Mouse (Mus musculus) mesoderm, embryonic 11.5 days (tissue): ENCODE data around the gene Mbd3.
A peak's percentile ranks its signal among the peaks of the same experiment; 100 is the strongest.

Source experiments
- DNase-seq: peaks from one replicate; pipeline ENCODE4 v3.0.0-alpha.2; 2012; ENCODE audit warnings: low read depth, low spot score

Mbd3 gene

DNA sequence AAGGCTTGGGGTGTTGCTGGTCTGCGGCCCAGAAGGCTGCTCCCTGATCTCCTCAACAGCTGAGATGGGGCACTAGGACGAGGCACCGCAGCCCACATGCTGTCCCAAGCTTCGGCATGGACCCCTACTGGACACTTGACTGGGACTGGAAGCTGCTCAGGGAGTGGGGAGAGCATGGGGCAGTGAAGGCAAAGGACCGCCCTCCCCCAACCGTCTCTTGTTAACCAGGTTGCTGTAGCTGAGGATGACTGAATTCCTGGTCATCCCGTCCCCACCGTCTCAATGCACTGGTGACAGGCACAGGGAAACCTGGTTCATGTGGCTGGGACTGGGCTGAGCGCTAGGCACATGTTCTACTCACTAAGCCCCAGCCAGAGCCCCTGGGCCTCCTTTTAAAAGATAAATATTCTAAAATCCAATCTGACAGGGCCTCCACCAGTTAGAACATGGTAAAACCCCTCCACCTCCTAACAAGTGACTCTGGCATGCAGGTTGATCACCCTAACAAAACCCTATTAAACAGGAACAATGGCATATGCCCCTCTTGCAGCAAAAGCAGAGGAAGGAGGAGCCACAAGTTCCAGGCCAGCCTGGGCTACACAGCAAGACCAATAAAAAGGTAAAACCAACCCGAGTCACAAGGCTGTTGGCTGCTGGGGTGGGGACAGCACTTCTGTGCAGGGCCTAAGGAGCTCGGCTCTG is 2.4 kb downstream of the Mbd3 start:
- DNase-seq = no peak

DNA sequence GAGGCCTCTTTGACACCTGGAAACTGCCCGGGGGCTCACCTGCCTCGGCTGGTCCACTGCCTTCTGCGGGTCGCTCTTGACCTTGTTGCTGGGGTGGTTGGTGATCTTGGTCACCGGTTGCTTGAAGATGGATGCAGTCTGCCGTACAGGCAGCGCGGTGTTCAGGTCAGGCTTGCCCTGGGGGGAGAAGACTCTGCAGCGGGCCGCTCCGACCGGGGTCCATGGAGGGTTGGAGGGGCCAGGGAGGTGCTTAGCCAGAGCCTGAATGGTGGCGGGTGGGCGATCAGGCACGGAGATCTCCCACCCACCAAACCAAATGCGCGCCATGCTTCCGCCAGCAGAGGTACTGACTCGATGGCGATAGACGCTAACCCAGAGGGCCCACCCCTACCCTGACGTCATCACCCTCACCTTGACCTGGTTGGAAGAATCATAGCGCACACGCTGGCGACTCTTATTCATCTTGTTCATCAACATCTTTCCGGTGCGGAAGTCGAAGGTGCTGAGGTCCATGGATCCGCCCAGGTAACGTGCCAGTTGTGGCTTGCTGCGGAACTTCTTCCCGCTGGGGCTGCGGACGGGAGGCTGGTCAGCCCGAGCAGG is 4.2 kb downstream of the Mbd3 start:
- no peak for DNase-seq

DNA sequence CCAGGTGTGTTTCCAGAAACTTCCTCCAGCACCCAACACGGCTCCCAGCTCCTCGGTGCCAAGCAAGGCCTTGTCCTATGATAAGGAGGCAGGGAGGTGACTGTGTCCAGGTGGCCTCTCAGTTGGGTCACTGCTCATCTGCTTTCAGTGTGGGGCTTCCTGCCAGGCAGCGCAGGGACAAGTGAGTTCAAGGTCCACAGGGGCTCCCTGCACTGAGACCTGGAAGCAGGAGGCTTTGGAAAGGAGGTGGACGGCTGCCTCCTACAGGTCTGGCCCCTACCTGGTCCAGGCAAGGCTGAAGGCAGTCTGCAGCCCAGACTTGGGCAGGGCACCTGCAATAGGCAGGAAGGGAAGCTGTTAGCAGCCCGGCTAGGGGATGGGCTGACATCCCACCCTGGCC is 6.7 kb downstream of the Mbd3 start:
- no peak for DNase-seq

DNA sequence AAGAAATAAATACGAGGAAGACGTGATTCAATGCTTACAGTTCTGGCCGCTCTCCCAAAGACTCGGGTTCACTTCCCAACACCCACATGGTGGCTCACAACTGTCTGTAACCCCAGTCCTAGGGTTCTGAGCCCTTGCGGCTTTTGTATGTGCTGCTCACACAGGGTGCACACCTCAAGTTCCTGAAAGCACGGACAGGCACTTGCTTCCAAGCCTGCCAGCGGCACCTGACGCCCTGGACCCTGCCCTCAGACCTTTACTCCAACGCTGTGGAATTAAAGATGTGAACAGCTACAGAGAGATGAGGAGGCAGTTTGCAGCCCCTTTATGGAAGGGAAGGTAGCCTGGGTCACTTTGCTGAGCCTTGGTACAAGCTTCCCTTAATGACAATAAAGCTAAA is 8.7 kb downstream of the Mbd3 start:
- no peak for DNase-seq

DNA sequence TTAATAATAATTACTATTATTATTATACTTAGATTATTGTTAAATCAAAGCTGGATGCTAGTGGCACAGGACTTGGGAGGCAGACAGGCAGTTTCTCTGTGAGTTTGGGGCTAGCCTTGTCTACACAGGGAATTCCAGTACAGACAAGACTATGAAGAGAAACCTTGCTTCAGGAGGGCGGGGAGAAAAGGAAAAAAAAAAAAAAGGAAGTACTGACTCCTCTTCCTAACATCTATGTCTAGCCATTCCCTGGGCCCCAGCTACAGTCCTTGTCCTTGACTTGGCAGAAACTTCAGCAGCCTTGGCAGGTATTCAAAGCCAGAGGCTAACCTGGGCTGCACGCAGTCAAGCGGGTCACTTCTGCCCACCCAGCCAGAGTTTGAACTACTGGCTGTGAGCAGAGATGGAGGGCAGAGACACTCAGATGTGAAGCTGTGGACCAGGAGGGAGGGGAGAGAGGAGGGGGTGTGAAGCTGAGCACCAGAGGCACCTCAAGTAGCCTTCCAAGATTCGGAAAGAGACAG is 10.1 kb downstream of the Mbd3 start:
- no peak for DNase-seq

DNA sequence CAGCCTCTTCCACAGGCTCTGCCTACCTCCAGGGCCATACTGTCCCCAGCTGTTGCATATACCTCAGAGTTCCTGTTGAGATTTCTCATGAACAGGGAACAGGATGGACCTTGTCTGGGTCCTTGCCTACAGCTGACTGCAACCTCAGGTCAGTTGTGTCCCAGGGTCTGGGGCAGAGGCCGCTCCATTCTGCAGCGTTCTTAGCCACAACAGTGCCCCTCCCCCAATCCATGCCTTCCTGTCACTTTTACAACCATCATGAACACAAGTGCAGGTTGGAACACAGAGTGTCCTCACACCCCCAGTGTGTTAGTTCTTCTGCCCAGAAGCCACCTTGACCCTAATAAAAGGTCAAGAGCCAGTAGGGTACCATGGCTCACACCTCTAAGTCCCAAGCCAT is 10.6 kb downstream of the Mbd3 start:
- no peak for DNase-seq

DNA sequence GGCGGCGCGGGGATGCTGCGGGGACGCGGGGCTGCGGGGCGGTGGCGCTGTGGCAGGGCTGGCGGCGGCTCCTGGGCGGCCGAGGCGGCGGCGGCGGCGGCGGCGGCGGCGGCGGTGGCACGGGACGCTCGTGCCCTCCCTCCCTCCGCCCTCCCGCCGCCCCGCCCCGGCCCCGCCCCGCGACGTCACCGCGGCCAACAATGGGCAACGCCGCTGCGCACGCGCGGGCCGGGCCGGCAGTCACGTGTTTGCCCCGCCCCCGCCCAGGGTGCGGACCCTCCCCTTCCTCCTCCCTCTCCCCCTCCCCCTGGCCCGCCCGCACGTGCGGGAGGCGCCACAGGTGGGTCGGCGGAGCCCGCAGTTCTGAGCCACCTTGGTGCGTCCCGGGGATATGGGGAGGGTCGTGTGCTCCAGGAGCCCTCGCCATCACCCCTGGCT is 11.8 kb downstream of the Mbd3 start, which contains the start of gene Mex3d:
Mex3d (minus strand) TSS at position 138 of the 438 bp plus-strand sequence.
- peak; percentile 91 for DNase-seq

DNA sequence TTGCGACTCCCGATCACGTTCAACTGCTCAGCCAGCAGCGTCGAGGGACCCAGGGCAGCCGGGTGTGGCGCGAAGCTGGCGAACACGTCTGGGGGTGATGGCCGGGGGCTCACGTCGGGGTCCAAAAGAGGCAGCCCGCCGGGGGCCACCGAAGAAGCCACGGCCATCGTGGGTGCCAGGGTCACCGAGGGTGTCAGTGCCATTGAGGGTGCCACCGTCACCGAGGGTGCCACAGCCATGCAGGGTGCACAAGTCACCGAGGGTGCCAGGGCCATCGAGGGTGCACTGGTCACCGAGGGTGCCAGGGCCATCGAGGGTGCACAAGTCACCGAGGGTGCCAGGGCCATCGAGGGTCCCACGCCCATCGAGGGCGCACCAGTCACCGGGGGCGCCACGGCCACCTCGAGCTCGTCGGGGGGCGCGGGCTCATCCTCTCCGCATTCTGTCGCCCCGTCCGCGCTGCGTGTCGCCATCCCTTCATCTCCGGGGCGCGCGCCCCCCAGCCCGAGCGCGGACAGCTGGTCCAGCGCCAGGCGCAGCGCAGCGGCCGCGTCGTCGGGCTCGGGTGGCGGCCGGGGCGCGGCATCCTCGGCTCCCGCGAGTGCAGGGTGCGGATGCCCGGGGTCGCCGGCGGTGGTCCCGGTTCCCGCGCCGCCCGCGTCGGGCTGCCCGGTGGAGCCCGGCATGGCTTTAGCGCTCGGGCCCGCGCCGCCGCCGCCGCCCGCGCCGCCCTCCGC is 12.4 kb downstream of the Mbd3 start:
- no peak for DNase-seq

DNA sequence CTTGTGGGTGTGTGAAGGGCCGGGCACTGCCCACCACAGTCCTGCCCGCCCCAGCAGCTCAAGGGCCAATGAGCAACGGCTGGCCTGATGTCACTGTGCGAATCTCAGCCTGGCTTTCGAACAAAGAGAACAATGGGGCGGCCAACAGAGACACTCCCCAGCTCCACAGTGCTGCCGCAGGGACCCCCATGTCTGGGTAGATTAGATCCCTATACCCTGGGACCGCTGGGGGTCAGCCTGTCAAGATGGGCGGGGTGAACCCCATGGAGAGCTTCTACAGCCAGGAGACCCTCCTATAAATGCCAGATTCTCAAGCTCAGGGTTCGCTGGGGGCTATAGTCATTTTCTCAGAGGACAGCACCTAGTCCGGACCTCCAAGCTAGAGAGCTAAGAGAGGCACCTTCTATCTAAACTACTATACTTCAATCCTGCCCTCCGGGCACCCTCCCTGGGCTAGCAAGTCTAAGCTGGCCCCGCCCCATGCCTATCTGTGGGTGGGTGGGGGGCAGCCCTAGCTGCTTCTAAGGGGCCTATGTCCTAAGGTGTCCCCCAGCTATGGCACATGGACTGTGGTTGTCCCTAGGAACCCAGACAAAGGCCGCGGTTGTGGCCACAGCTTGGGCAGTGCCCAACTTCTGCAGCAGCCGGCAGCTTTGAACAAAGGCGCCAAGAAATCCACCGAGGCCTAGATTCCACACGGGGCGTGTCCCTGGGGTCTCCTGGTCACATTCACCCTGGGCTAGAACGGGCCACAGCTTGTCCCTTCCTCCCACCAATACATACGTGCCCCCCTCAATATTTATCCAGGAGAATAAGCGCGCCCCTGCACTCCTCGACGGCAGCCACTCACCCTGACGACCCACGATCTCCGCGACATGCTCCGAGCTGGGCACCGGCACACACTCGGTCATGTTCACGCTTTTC is 13.3 kb downstream of the Mbd3 start:
- peak; percentile 83 for DNase-seq

DNA sequence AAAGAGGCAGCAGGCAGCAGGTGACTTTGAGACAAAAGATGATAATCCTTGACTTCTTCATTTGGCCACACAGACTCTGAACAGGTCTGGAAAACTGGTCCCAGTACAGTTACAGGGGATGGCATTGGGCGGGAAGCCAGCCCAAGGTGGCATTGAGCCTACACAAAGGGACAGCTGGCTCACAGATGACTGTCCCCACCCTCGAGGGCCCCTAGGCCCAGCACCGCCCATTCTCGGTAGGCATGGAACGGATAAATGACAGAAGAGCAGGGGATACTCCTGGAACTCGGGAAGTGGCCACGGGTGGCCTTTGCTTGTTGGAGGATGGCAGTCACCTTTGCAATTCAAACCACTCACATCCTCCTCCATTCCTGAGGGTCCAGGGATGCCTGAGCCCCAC is 14.0 kb downstream of the Mbd3 start:
- DNase-seq = no peak

DNA sequence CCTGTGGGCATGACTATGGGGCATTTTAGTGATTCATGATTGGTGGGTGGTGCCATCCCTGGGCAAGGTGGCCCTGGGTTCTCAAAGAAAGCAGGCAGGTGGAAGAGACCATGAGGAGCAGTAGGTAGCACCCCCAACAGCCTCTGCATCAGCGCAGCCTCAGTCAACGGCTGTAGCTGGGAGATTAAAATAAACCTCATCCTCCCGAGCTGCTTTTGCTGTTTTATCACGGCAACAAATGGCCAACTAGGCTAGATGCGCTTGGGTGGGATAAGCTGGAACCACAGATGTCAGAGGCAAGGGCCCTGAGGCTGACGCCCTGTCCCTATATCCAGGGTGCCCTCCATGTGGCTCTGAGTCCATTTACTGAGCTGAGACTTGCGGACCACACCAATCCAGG is 14.6 kb downstream of the Mbd3 start:
- no peak for DNase-seq

DNA sequence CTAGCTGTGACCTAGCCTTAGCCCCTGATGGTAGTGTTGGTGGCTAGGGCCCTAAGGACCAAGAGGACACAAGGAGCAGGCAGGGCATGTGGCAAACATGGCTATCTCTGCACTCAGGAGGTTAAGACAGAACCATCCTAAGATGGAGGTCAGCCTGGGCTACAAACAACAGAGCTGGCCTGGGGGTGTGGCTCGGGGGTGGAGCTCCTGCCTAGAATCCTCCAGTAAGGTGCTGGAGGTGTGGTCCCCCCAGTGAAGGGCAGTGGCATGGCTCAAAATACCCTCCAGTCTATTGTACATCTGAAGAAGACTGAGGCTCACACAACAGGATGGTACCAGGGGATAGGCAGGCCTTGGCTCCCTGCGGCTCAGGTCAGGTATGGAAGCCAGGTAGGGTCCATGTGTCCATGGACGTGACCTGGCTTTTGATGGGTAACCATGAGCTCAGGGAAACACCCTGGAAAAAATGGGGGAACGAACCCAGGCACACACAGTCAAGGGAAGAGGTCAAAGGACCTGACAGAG is 15.2 kb downstream of the Mbd3 start:
- no peak for DNase-seq

DNA sequence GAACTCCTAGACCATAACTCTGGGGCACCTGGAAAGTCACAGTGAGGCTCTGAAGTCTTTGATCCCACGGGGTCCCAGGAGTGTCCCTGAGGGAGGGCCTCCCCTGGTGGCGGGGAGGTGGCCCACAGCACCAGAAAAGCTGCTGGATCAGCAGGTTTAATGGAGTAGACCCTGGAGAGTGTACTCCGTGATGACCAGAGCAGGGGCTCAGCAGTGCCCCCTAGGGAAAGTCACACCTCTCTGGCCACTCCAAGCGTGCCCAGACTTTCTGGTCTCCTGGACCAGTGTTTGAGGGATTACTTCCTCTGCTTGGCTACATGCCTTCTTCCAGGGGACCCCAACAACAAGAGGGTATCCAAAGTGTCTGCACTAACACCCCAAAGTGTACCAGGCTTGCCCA is 15.9 kb downstream of the Mbd3 start:
- DNase-seq = no peak

DNA sequence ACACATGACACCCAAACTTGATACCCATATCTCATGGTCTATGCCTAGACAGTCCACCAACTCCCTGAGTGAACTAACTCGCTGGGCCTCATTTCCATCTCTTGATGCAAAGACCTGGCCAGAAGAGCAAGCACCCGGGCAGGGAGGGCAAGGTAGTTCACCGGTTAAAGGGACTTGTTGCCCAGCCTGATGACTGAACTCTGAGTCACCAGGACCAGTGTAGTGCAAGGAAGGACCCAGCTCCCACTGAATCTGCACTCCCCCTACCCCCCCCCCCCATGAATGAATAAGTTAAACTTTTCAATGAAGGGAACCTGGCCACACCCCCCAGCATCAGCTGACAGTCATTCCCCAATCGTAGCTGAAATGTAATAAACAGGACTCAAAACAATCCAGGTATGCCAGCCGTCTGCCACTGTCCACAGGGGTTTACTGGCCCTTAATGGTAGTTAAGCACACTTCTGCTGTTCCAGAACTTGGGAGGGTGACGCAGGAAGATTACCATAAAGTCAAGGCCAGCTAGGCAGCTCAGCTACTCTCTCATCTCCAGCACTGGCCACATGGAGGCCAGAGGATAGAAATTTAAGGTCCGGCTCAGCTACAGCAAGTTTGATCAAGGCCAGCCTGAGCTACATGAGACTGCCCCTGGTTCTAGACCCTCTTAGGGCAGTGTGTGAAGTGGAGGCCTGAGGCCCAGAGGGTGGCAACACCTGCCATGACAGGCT is 16.5 kb downstream of the Mbd3 start:
- no peak for DNase-seq

DNA sequence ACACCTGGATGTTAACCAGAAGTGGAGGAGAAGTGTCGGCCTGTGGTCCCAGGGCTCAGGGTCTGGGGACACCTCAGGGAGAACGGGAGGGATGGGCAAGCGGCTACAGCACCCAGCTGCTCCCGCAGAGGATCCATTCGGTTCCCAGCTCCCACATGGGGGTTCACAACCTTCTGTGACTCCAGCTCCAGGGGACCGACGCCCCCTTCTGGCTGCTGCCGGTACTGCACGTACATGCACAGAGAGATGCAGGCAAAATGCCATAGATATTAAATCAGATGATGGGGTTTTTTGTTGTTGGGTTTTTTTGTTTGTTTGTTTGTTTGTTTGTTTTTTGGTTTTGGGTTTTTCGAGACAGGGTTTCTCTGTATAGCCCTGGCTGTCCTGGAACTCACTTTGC is 21.6 kb downstream of the Mbd3 start:
- DNase-seq = no peak

DNA sequence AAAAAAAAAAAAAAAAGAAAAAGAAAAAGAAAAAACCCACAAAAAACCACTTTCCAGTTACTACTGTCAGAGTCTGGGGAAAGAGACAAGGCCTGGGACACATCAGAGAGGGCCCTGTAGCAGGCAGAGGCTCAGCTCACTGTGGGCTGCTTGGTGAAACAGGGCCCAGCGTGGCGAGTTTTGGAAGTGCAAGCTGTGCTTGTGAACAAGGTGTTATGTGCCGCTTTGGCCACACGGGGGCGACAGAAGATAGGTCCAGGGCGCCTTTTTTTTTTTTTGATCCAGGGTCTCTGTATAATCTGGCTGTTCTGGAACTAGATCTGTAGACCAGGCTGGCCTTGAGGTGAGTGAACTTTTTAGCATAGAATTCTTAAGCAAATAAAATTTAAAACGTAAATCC is 23.2 kb downstream of the Mbd3 start:
- DNase-seq = peak; percentile 95

DNA sequence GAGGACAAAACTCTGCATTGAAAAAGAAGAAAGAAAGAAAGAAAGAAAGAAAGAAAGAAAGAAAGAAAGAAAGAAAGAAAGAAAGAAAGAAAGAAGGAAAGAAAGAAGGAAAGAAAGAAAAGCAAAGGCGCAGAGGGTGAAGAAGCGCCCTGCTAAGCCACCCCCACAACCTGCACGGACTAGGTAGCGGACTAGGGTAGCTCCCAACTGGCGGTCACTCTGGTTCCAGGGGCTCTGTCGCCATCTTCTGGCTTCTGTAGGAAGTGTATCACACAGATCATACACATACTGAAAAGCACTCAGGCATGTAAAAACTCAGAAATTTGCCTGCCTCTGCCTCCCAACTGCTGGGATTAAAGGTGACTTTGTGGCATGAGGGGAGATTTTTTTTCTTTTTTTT is 25.3 kb downstream of the Mbd3 start:
- peak; percentile 75 for DNase-seq

DNA sequence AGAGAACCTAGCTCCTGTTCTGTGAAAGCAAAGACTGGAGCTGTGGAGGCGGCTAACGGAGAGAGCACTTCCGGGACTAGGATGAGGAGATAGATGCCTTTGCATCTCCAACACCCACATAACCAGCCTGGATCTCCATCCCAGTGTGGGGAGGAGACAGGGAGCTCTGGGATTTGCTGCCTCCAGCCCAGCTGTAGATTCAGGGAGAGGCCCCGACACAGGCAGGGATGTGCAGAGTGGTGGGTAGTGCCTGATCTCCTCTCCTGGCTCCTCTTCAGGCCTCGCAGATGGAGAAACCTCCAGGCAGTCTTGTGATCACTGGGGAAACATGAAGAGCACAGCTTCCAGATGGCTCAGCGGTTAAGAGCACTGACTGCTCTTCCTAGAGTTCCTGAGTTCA is 26.6 kb downstream of the Mbd3 start:
- no peak for DNase-seq

DNA sequence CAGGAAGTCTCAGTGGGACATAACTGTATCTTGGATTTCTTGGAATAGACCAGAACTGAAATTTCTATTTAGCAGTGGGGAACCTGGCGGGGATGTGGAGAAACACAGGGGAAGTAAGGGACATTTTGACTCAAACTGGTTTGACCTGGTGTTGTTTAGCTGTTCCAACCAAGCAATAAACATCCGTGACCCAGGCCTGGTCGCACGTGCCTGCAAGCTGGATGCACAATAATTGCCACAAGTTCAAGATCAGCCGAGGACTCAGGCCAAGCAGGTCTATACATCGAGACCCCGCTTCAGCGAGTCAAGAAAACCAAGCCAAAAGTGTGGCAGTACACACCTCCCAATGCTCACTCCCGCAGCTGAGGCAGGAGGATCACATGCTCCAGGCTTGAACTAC is 27.4 kb downstream of the Mbd3 start:
- no peak for DNase-seq

DNA sequence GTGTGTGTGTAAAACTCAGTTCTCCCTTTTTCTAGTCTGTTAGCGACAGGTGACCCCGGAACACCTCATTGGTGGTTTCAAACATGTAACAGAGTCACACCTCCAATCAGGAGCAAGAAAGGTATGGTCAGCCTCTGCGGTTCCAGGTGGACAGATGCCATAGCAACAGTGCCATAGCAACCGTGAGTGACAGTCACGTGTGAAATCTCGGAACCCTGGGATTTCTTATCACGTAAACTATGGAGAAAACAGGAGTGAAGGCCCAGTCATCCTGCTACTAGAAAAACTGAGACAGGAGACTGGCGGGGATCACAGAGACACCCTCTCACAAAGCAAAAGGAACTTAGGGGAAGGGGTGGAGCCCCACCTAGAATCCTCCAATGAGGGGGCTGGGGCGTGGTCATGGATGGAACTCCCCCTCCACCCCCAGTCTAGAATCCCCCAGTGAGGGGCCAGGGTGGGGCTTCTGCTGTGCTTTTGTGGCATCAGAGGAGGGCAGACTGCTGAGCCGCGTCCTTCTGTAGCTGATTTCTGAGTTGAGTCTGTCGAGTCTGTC is 27.9 kb downstream of the Mbd3 start:
- peak; percentile 72 for DNase-seq
